ENCODE assay signal across 9 mouse cellular contexts in the genomic region with DNA sequence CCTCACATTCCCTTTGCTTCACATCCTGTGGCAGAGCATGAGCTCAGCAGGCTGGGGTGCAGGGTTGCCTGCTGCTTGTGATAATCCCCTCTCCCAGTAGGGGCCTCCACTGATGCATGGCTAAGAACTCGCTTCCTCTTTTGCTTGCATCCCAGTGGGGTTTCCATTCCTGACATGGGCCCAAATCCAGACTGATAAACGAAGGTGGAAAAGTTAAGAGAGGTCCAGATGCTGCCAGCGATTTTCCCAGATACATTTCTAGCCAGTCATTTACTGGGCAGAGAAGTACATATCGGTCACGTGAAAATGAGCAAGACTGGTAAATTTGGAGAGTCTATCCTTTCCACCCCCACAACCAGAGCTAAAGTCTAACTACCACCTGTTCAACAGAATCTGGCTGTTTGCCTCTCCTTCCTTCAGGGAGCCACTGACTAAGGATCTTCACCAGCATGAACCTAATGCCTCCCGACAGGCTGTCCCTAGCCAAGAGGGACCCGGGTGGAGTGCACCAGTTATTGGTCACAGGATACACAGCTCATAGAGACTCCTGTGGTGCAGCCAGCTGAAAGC.
DNase-seq lines count a peak whose midpoint lies in the region; ATAC-seq lines count a peak whose summit lies in the region.
"Had no signal": no experiment of that assay in that cellular context is flagged by ENCODE, and none has a peak within 500 bp of the region (broad histone marks: within the 10 kb centered on the region; RNA-seq: fewer than 3 reads in every experiment).

No protein-coding gene starts in this region.

- peak; percentile 4 for DNase-seq in kidney, adult 9 months
- DNase-seq in WW6 (ENCODE audit: low read depth, low spot score) (peak; percentile 46), MN1 (ENCODE audit: low spot score) (no peak)
- DNase-seq in embryo, embryonic 10 days (ENCODE audit: low spot score), result peak; percentile 73
- peak; percentile 45 for DNase-seq in hindbrain, embryonic 11.5 days (ENCODE audit: low spot score)
- peak; percentile 62 for DNase-seq in limb, embryonic 11.5 days (ENCODE audit: low spot score)
- peak; percentile 48 to 50 for DNase-seq in right cerebral cortex, postnatal 10 days (ENCODE audit: low spot score in 2 of 2)

- no peaks in the 10 kb centered on the region for H3K4me1 ChIP-seq in kidney, embryonic 15.5 days
- no peaks in the 10 kb centered on the region for H3K4me1 ChIP-seq in hindbrain, embryonic 11.5 days (replicated peaks; ENCODE audit: control insufficient read depth, insufficient read depth, low read length)
- H3K4me1 ChIP-seq in limb, embryonic 11.5 days (ENCODE audit: control insufficient read depth, insufficient read depth, low read length), result no peaks in the 10 kb centered on the region
- H3K4me1 ChIP-seq: lung, embryonic 15.5 days had no signal

- H3K9ac ChIP-seq in kidney, embryonic 15.5 days, result no peak overlapping the region
- no peak overlapping the region for H3K9ac ChIP-seq in hindbrain, embryonic 11.5 days (ENCODE audit: low read depth, low read length)
- H3K9ac ChIP-seq in limb, embryonic 11.5 days (ENCODE audit: low read length), result no peak overlapping the region
- H3K9ac ChIP-seq: lung, embryonic 15.5 days had no signal

- no peaks in the 10 kb centered on the region for H3K27me3 ChIP-seq in kidney, embryonic 15.5 days
- no peaks in the 10 kb centered on the region for H3K27me3 ChIP-seq in hindbrain, embryonic 11.5 days (ENCODE audit: control insufficient read depth, insufficient read depth, low read length)
- no peaks in the 10 kb centered on the region for H3K27me3 ChIP-seq in limb, embryonic 11.5 days (ENCODE audit: control insufficient read depth, insufficient read depth, low read length)
- H3K27me3 ChIP-seq: lung, embryonic 15.5 days had no signal

- H3K9me3 ChIP-seq in kidney, embryonic 15.5 days (replicated peaks), result no peaks in the 10 kb centered on the region
- no peaks in the 10 kb centered on the region for H3K9me3 ChIP-seq in hindbrain, embryonic 11.5 days (ENCODE audit: control insufficient read depth, low read length)
- H3K9me3 ChIP-seq in limb, embryonic 11.5 days (ENCODE audit: control insufficient read depth, low read length), result no peaks in the 10 kb centered on the region
- H3K9me3 ChIP-seq: lung, embryonic 15.5 days had no signal

- H3K4me2 ChIP-seq in kidney, embryonic 15.5 days, result no peak overlapping the region
- no peak overlapping the region for H3K4me2 ChIP-seq in hindbrain, embryonic 11.5 days (replicated peaks; ENCODE audit: low read depth, low read length)
- H3K4me2 ChIP-seq in limb, embryonic 11.5 days (ENCODE audit: low read depth, severe bottlenecking), result no peak overlapping the region
- H3K4me2 ChIP-seq: lung, embryonic 15.5 days had no signal

- H3K4me3 ChIP-seq in kidney, embryonic 15.5 days (replicated peaks), result no peak overlapping the region
- H3K4me3 ChIP-seq in hindbrain, embryonic 11.5 days (ENCODE audit: low read depth, low read length), result no peak overlapping the region
- no peak overlapping the region for H3K4me3 ChIP-seq in limb, embryonic 11.5 days (ENCODE audit: low read depth, low read length)
- H3K4me3 ChIP-seq: lung, embryonic 15.5 days had no signal

- H3K36me3 ChIP-seq in kidney, embryonic 15.5 days, result no peaks in the 10 kb centered on the region
- no peaks in the 10 kb centered on the region for H3K36me3 ChIP-seq in hindbrain, embryonic 11.5 days (ENCODE audit: control insufficient read depth, insufficient read depth, low read length)
- H3K36me3 ChIP-seq in limb, embryonic 11.5 days (ENCODE audit: control insufficient read depth, insufficient read depth, low read length), result no peaks in the 10 kb centered on the region
- H3K36me3 ChIP-seq: lung, embryonic 15.5 days had no signal

- no peak for ATAC-seq in kidney, embryonic 15.5 days (replicated peaks; ENCODE audit: low FRiP score)
- no peak for ATAC-seq in hindbrain, embryonic 11.5 days (ENCODE audit: low FRiP score)
- ATAC-seq in limb, embryonic 11.5 days (ENCODE audit: insufficient number of reproducible peaks, low FRiP score, low TSS enrichment, low read depth), result no peak

- 47% methylated on average over 7 of the region's 7 CpGs for WGBS in kidney, embryonic 15.5 days
- 37% methylated on average over 7 of the region's 7 CpGs for WGBS in hindbrain, embryonic 11.5 days
- WGBS in limb, embryonic 11.5 days, result 47% methylated on average over 7 of the region's 7 CpGs

- no peak overlapping the region for H3K27ac ChIP-seq in kidney, embryonic 15.5 days
- no peak overlapping the region for H3K27ac ChIP-seq in hindbrain, embryonic 11.5 days (ENCODE audit: low read depth, low read length)
- no peak overlapping the region for H3K27ac ChIP-seq in limb, embryonic 11.5 days (replicated peaks; ENCODE audit: low read depth, low read length)
- H3K27ac ChIP-seq: lung, embryonic 15.5 days had no signal
